Mouse (Mus musculus) R1 (cell line): Measurements from ENCODE around the gene Isca2.

Experiments
- DNase-seq: peaks from one replicate; pipeline ENCODE4 v3.0.0-alpha.2; 2018; ENCODE audit warnings: low read depth, low spot score

Gene Isca2

GRCm38 (mm10) chr12:84771981-84772520 lies 1.0 kb upstream of the Isca2 start:
- DNase-seq, result peak; percentile 25

DNA sequence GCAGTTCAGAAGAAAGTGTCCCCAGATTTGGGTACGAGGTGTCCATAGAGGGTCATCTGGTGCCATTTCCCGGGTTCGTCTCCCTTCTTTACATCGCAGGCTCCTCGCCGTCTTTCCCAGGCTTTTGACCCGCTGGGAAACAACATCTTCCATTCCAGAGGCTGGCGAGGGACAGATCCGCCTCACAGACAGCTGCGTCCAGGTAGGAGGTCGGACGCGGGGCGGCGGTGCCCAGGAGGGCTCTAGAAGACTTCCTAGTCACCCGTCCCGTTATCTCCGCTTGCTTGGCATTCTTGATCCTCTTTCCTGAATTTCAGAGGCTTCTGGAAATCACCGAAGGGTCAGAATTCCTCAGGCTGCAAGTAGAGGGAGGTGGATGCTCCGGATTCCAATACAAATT lies 425 bp downstream of the Isca2 start:
- DNase-seq, result no peak

- DNase-seq, result no peak
Measured at GRCm38 (mm10) chr12:84774376-84774775, 1.3 kb downstream of the Isca2 start.

- DNase-seq, result no peak
Measured at GRCm38 (mm10) chr12:84776229-84776628, 3.2 kb downstream of the Isca2 start.

DNA sequence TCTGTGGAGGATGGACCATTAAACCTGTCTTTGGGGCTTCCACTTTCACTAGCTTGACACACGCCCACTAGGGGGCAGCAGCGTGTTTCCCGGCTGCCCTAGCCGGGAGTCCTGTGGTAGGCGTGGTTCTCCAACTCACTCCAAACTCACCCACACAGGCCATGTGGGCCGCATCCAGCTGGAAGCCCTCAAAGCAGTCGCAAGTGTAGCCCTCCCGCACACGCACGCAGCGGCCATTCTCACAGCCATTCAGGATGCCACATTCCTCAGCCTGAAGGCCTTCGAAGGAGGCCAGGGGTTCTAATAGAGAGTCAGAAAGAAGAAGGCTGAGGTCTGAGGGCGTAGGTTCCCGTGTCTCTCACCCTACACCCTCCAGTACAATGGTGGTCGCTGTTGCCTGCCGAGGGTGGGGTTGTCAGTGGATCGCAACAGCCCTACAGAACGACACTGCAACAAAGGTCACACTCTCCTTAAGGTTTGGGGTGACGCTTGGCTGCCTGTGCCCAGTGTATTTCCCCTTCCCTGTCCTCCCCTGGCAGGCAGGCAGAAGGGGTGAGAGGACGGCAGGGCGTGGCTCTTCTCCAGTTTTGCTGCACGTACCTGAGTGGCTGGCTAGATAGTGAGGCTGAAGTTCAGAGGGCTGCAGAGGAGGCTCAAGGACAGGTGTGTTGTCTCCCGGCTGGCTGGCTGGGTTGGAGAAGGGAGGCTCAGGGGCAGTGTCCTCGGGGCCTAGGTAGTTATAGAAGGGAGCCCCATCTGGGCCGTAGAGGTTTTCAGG lies 11.7 kb downstream of the Isca2 start:
- DNase-seq, result peak; percentile 92

DNA sequence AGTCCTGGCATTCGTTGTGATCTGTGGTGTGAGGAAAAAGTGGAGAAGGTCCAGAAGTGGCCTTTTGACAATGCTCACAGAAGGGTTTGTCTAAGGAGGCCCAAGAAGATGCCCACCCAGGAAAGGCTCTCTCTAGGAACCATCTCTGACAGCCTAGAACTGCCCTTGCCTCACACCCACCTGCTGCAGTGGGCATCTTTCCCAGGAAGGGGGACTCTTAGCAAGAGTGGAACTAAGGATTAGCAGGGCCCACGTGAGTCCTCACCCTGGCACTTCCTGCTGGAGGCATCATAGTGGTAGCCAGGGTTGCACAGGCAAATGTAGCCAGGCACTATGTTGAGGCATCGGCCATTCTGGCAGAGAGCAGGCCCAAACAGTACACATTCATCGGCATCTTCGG lies 13.0 kb downstream of the Isca2 start:
- no peak for DNase-seq

DNA sequence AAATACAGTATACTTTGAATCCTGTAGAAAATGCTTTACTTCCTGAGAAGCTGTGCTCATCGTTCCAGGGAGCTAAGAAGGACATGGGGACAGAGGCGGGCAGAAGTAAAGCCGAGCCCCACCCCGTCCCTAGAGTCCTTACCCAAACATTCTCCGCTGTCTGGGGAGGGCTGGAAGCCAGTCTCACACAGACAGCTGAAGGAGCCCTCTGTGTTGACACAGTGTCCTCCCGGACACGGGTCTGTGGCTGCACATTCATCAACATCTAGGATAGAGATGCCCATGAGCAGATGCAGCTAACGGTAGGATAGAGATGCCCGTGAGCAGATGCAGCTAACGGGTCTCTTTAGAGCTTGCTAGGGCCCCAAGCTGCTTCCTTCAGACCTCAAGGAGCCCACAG lies 17.8 kb downstream of the Isca2 start:
- DNase-seq, result no peak

GRCm38 (mm10) chr12:84792629-84793028 lies 19.6 kb downstream of the Isca2 start:
- DNase-seq, result no peak

- DNase-seq, result no peak
Measured at GRCm38 (mm10) chr12:84794647-84795046, 21.6 kb downstream of the Isca2 start.

GRCm38 (mm10) chr12:84799086-84799485 lies 26.0 kb downstream of the Isca2 start:
- DNase-seq, result no peak

GRCm38 (mm10) chr12:84800419-84800818 lies 27.4 kb downstream of the Isca2 start:
- DNase-seq, result no peak

GRCm38 (mm10) chr12:84801532-84802110 lies 28.6 kb downstream of the Isca2 start:
- no peak for DNase-seq

GRCm38 (mm10) chr12:84802625-84803024 lies 29.6 kb downstream of the Isca2 start:
- no peak for DNase-seq

GRCm38 (mm10) chr12:84805228-84805842 lies 32.3 kb downstream of the Isca2 start:
- peak; percentile 67 for DNase-seq

DNA sequence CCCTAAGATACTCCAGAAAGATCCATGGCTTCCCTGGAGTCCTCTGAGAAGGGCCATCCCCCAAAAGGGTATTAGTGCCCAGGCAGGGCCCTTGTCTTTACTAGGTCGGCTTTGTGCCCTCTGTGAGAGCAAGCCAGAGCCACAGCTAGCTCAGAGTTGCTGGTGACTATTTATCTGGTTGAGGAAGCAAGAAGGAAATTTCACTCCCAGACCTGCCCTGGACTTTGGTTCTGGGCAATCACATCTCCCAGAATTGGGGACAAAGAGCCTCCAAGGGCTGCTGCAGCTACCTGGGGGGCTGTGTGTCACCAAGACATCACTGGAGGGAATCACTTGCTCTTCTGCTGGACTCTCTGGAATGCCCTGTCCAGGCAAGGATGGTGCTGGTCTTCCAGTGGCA lies 33.0 kb downstream of the Isca2 start:
- no peak for DNase-seq

DNA sequence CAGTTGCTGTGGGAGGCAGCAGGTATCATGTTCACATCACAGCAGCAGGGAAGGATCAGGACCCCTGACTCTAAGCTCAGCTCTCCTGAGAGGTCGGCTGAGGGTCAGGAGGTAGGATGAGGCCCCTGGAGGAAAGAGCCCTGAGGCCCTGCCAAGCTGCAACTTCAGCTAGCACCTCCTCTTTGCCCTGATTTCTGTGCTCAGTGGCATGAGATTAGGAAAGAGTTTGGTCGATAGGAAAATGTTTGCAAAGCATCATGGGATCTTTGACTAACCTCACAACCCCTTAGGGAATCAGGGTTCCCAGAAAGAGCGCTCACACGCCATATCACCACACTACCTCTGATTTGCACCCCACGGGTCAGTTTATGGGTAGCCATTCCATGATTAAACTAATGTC lies 33.7 kb downstream of the Isca2 start:
- DNase-seq, result no peak

DNA sequence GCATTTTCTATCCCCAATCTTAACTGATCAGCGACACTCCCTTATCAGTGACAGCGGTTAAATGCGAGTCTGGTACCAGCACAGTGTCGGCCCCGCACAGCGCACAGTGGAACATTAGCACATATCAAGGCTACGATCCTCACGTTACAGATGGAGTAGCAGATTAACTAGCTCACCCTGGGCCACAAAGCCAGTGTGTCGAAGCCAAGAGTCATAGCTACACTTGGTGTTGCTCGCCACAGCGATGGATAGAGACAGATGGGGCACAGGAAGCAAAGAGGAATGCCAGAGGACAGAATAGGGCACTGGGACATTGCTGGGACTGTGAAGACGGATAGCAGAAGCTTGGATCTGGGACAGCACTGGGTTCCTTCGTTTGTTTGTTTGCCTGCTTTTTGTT lies 34.3 kb downstream of the Isca2 start:
- no peak for DNase-seq

- no peak for DNase-seq
Measured at GRCm38 (mm10) chr12:84809033-84809432, 36.0 kb downstream of the Isca2 start.

DNA sequence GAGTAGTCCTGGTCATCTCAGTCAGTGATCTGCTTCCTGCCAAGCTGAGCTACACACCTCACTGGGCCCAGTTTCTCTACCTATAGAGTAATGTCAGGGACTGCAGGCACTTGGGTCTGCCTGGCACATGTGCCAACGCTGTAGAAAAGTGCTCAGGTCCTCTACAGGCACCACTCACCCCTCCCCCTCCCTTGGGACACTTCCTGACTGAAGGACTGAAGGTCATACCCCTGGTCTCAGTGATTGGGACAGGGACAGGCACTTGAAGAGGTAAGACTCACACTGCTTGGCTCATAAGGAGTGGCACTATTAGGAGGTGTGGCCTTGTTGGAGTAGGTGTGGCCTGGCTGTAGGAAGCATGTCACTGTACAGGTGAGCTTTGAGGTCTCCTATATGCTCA lies 37.8 kb downstream of the Isca2 start:
- no peak for DNase-seq

DNA sequence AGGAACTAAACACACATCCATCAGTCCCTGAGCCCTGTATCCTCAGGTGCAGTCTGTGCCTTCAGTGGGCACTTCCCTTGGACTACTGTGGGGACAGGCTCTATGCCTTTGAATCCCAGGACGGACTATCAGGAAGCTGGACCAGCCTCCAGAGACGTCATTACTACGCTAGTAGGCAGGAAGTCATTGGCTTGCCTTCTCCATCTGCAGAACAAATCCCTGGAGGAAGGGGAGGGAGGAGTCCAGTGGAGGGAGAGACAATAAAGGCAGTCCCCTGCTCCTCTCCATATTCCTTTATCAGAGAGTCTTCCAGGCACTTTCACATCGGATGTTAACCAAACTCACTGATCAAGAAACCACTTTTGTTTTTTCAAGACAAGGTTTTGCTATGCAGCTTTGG lies 38.5 kb downstream of the Isca2 start:
- no peak for DNase-seq

DNA sequence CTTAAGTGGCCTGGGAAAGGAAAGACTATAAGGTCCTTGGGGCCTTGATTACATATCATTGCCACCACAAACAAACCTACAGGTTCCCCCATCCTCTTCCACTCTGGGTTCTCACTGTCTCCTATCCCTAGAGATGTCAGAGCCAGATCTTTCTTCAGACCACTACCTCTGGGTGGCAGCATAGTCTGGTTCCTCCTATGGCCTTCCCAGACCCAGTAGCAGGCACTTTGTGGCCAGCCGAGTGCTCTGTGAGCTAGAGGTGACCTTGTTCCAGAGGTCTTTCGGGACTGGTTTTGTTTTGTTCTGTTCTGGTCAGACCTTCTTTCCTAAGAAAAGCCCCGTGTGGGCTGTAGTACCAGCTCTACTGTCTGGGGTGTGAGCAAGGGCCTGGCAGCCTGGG lies 39.0 kb downstream of the Isca2 start:
- DNase-seq, result no peak

GRCm38 (mm10) chr12:84813773-84814172 lies 40.7 kb downstream of the Isca2 start:
- DNase-seq, result peak; percentile 28
